Mouse (Mus musculus): ENCODE measurements at regions not wholly inside any gene's neighbourhood (a gene's known extent, or its start where the extent isn't known, plus 50 kb on each side); places are given as distances from the start of the nearest gene placed in this dataset.
A peak's percentile ranks its signal among the peaks of the same experiment; 100 is the strongest.

DNA sequence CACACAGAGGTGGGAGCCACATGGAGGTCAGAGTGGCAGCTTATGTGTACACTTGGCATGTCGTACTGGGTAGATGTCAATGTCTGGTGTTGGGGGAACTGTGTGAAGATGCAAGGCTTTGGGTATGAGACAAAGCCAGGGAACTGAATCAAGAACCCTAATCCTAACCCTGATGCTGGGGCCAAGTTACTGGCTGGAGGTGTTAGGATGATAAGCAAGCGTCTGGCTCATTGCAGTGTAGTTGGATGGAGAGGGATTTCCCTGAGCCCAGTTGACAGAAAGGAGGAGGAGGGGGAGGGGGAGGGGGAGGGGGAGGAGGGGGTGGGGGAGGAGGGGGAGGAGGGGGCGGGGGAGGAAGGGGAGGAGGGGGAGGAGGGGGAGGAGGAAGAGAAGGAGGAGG, 426.3 kb downstream of the Lrig3 start:
- WGBS = 86% methylated on average over 2 of the region's 3 CpGs
- Histone ChIP-seq H3K4me1 (no peaks in the 10 kb centered on the region), H3K27ac (no peak overlapping the region), H3K4me3 (no peak overlapping the region), H3K9ac (no peak overlapping the region), H3K27me3 (no peaks in the 10 kb centered on the region), H3K36me3 (no peaks in the 10 kb centered on the region), H3K9me3 (no peaks in the 10 kb centered on the region), H3K4me2 (replicated peaks) (no peak overlapping the region)
- no peak for ATAC-seq (ENCODE audit: insufficient number of reproducible peaks, insufficient read depth, low FRiP score, low TSS enrichment)

DNA sequence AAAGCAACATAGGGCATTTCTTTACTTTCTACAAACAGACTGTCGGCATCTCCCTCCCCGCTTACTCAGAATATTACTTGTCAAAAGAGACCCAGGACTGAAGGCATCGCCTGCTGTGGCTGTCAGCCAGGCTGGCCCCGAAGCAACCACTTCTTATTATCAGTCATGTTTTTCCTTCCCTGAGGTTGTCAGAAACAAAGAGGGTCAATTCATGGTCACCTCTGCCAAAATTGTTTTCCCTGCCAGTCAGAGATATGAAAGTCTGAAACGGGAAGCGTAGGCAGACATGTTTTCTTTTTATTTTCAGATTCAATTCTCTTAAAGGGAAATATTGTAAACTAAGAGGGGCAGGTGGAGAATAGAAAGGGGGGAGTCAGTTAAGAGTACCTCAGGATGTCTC, 425.8 kb downstream of the Lrig3 start:
- no peak for ATAC-seq (ENCODE audit: insufficient number of reproducible peaks, insufficient read depth, low FRiP score, low TSS enrichment)
- Histone ChIP-seq H3K4me1 (no peaks in the 10 kb centered on the region), H3K4me2 (replicated peaks) (no peak overlapping the region), H3K4me3 (no peak overlapping the region), H3K36me3 (no peaks in the 10 kb centered on the region), H3K27me3 (no peaks in the 10 kb centered on the region), H3K9me3 (no peaks in the 10 kb centered on the region), H3K27ac (no peak overlapping the region), H3K9ac (no peak overlapping the region)
- 79% methylated on average over 6 of the region's 6 CpGs for WGBS

DNA sequence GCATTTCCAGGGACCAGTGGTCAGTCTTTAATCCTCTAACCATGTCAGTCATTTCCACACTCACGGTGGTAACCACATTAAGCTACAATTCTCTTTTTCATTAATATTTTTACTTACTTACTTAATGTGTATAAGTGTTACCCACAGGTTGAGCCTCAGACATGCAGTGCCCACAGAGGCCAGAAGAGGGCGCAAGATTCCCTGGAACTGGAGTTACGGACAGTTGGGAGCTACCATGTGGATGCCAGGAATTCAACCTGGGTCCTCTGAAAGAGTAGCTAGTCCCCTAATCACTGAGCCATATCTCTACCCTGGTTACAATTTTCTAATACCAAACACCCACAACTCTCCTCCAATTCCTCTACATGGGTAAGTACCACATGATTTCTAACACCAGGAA, 420.5 kb downstream of the Lrig3 start:
- Histone ChIP-seq H3K36me3 (no peaks in the 10 kb centered on the region), H3K4me1 (no peaks in the 10 kb centered on the region), H3K27me3 (no peaks in the 10 kb centered on the region), H3K4me2 (replicated peaks) (no peak overlapping the region), H3K4me3 (no peak overlapping the region), H3K27ac (no peak overlapping the region), H3K9ac (no peak overlapping the region), H3K9me3 (no peaks in the 10 kb centered on the region)
- ATAC-seq (ENCODE audit: insufficient number of reproducible peaks, insufficient read depth, low FRiP score, low TSS enrichment) = no peak
- 73% methylated on average over 3 of the region's 3 CpGs for WGBS

DNA sequence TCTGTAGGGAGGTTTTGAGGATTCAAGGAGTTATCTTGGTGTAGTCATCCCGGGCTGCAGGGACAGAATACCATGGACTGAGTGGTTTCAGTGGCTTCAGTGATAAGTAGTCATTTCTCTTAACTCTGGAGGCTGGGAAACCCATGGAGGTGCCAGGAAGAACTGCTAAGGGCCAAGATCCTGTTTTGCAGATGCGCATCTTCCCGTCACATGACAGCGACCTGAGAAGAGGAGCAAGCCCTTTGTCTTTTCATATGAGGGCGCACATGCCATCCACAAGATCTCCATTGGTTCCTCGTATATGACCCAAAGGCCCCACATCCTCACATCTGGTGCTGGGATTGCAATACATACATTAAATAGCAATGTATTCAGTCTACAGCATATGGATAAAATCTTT, 419.7 kb downstream of the Lrig3 start:
- Histone ChIP-seq H3K4me3 (no peak overlapping the region), H3K9me3 (no peaks in the 10 kb centered on the region), H3K27ac (no peak overlapping the region), H3K4me1 (peaks cover 3% of the 10 kb centered on the region; the same call in 1 of the 2 replicates), H3K27me3 (no peaks in the 10 kb centered on the region), H3K9ac (no peak overlapping the region), H3K4me2 (replicated peaks) (no peak overlapping the region), H3K36me3 (no peaks in the 10 kb centered on the region)
- WGBS = 90% methylated on average over 6 of the region's 6 CpGs
- no peak for ATAC-seq (ENCODE audit: insufficient number of reproducible peaks, insufficient read depth, low FRiP score, low TSS enrichment)

DNA sequence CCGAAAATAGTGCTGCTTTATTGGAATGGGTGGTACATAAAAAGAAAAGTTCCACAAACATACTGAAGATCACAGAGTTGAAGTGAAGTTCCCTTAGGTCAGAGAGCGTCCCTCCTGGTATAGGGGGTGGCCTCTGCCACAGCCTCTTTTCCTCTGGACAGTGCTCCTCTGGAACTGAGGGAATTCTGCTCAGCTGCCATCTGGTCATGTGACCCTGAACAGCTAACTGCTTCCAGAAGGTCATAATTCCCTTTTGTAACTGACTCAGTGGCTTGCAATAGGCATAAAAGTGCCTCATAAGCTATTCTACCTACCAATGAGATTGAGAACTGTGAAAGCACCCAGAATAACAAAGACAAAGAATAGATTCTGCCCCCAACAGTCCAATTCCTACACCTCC, 414.4 kb downstream of the Lrig3 start:
- Histone ChIP-seq H3K36me3 (no peaks in the 10 kb centered on the region), H3K4me1 (peaks cover 11% of the 10 kb centered on the region; the same call in 1 of the 2 replicates), H3K27me3 (no peaks in the 10 kb centered on the region), H3K27ac (no peak overlapping the region), H3K9me3 (no peaks in the 10 kb centered on the region), H3K9ac (no peak overlapping the region), H3K4me3 (no peak overlapping the region), H3K4me2 (replicated peaks) (no peak overlapping the region)
- no peak for ATAC-seq (ENCODE audit: insufficient number of reproducible peaks, insufficient read depth, low FRiP score, low TSS enrichment)
- WGBS = 62% methylated on average over 2 of the region's 2 CpGs

DNA sequence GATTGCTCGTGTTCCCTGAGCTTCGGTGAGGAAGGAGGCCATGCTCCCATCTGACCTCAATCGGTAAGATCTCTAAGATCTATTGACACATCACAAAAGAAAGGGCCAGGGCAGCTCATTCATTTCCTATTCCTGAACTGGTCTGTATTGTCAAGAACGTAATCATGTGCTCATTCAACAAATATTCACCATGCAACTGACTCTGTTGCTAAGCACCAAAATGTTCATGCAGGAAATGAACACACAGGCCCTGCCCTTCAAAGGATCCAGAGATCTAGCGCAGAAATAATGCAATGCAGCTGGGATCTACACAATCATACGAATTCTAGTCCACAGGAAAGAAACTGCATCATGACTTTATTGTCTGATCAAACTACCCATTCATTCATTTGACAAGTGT, 413.3 kb downstream of the Lrig3 start:
- Histone ChIP-seq H3K4me2 (replicated peaks) (no peak overlapping the region), H3K9ac (no peak overlapping the region), H3K9me3 (no peaks in the 10 kb centered on the region), H3K27ac (no peak overlapping the region), H3K4me1 (peaks cover 11% of the 10 kb centered on the region; the same call in 1 of the 2 replicates), H3K4me3 (no peak overlapping the region), H3K27me3 (no peaks in the 10 kb centered on the region), H3K36me3 (no peaks in the 10 kb centered on the region)
- 49% methylated on average over 6 of the region's 6 CpGs for WGBS
- ATAC-seq (ENCODE audit: insufficient number of reproducible peaks, insufficient read depth, low FRiP score, low TSS enrichment) = no peak

DNA sequence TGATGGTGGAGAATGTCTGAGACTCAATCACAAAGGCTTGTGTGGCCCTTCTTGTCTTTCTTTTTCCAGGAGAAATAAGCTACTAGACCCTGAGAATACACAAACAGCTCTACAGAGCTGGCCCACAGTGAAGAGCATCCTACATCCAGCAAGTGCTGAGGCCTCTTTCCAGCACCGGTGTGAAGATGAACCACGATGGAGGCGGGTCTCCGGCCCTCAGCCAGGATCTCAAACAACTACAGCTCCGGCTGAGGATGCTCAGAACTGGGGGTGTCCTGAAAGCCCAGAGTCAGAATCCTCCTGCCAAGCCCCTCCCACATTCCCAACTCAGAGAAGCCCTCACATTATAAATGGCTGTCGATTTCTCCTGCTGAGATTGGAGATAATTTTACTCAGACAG, 407.9 kb downstream of the Lrig3 start:
- no peak overlapping the region for H3K27ac ChIP-seq
- no peaks in the 10 kb centered on the region for H3K36me3 ChIP-seq
- 68% methylated on average over 6 of the region's 6 CpGs for WGBS
- no peak for ATAC-seq (ENCODE audit: insufficient number of reproducible peaks, insufficient read depth, low FRiP score, low TSS enrichment)
- H3K4me3 ChIP-seq = no peak overlapping the region
- H3K4me1 ChIP-seq = no peaks in the 10 kb centered on the region; the same call in 1 of the 2 replicates
- H3K4me2 ChIP-seq (replicated peaks) = no peak overlapping the region
- no peaks in the 10 kb centered on the region for H3K27me3 ChIP-seq
- H3K9ac ChIP-seq = no peak overlapping the region
- H3K9me3 ChIP-seq = no peaks in the 10 kb centered on the region

DNA sequence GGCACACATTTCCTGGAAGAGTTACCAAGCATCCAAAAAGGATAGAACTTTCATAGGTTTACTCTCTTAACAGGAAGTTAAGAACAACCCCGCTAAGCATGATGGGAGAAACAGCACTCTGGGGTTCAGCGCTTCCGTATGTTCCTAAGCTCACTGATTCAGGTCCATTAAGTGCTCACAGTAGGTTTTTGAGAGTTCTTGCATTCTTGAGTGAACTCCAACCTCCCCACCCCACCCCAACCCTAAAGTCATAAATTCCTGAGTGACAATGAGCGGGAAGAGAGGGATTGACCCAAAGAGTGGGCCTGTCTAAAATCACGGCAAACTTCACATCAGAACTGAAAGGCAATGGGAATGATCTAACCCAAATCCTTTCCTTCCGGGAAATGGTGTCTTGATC, 405.9 kb downstream of the Lrig3 start:
- no peak overlapping the region for H3K9ac ChIP-seq
- no peaks in the 10 kb centered on the region; the same call in 1 of the 2 replicates for H3K4me1 ChIP-seq
- ATAC-seq (ENCODE audit: insufficient number of reproducible peaks, insufficient read depth, low FRiP score, low TSS enrichment) = no peak
- no peak overlapping the region for H3K4me3 ChIP-seq
- no peaks in the 10 kb centered on the region for H3K9me3 ChIP-seq
- no peaks in the 10 kb centered on the region for H3K27me3 ChIP-seq
- no peaks in the 10 kb centered on the region for H3K36me3 ChIP-seq
- 94% methylated on average over 6 of the region's 6 CpGs for WGBS
- H3K4me2 ChIP-seq (replicated peaks) = no peak overlapping the region
- H3K27ac ChIP-seq = no peak overlapping the region

DNA sequence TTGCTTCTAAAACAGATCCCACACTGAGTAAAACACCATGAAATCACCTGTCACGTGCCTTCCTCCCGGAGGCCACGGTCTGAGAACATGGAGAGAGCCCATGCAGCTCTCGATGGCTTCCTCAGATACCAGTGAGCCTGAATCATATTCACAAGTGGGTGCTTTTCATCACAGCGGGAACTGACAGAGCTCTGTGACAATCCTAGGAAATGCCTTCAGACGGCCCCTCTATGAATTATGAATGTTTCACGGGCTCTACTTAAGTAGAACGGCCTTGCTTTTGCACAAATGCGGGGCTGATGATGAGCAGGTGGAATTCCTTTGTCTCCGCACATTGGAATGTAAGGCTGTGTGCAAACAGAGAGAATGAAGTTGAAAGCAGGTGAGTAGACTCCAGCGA, 383.1 kb downstream of the Lrig3 start:
- H3K36me3 ChIP-seq = no peaks in the 10 kb centered on the region
- no peak overlapping the region for H3K27ac ChIP-seq
- WGBS = 80% methylated on average over 11 of the region's 11 CpGs
- H3K4me1 ChIP-seq = no peaks in the 10 kb centered on the region
- H3K4me3 ChIP-seq = no peak overlapping the region
- ATAC-seq (ENCODE audit: insufficient number of reproducible peaks, insufficient read depth, low FRiP score, low TSS enrichment) = no peak
- no peak overlapping the region for H3K4me2 ChIP-seq (replicated peaks)
- no peak overlapping the region for H3K9ac ChIP-seq
- no peaks in the 10 kb centered on the region for H3K9me3 ChIP-seq
- H3K27me3 ChIP-seq = no peaks in the 10 kb centered on the region

DNA sequence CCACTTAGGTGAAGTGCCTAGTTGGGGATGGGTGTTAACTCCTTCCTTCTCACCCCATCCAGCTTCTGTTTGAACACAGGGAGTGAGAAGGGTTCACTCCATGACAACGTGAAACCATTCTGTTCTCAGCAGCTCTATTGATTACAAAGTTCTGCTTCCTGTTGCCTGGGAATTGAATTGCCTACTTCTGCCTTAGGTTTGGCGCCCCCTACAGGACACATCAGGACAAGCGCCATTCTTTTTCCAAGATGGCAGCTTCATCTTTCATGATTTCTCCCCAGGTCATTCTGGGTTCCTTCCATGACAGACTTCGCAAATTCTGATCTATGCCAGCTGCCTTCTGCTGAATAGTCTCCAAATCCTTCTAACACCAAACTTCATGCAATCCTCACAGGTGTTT, 371.5 kb downstream of the Lrig3 start:
- H3K4me3 ChIP-seq = no peak overlapping the region
- ATAC-seq (ENCODE audit: insufficient number of reproducible peaks, insufficient read depth, low FRiP score, low TSS enrichment) = no peak
- no peaks in the 10 kb centered on the region for H3K27me3 ChIP-seq
- no peak overlapping the region for H3K9ac ChIP-seq
- no peaks in the 10 kb centered on the region for H3K36me3 ChIP-seq
- WGBS = 77% methylated on average over 4 of the region's 4 CpGs
- no peak overlapping the region for H3K27ac ChIP-seq
- H3K4me2 ChIP-seq (replicated peaks) = no peak overlapping the region
- H3K4me1 ChIP-seq = no peaks in the 10 kb centered on the region
- no peaks in the 10 kb centered on the region for H3K9me3 ChIP-seq

DNA sequence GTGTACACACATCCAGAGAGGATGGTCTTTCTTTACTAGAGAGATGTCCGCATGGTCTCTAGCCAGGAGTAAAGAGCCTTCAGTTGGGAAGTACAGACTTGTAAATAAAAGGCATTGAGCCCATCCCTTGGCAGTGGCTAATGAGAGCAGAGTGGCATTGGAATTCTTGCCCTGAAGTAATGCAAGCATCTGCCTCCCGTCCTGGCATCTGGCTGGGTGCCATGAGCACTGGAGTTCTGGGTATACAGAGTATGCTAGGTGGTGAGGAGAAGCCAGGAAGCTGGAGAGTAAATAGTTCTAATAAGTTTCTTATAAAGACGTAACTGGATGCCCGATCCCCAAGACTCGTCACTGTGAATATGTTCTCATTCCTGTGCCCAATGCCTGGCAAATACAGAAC, 367.8 kb downstream of the Lrig3 start:
- WGBS = 85% methylated on average over 5 of the region's 5 CpGs
- Histone ChIP-seq H3K4me2 (replicated peaks) (no peak overlapping the region), H3K27ac (no peak overlapping the region), H3K4me3 (no peak overlapping the region), H3K36me3 (no peaks in the 10 kb centered on the region), H3K27me3 (no peaks in the 10 kb centered on the region), H3K9me3 (no peaks in the 10 kb centered on the region), H3K4me1 (peaks cover 11% of the 10 kb centered on the region; the same call in 1 of the 2 replicates), H3K9ac (no peak overlapping the region)
- ATAC-seq (ENCODE audit: insufficient number of reproducible peaks, insufficient read depth, low FRiP score, low TSS enrichment) = no peak

DNA sequence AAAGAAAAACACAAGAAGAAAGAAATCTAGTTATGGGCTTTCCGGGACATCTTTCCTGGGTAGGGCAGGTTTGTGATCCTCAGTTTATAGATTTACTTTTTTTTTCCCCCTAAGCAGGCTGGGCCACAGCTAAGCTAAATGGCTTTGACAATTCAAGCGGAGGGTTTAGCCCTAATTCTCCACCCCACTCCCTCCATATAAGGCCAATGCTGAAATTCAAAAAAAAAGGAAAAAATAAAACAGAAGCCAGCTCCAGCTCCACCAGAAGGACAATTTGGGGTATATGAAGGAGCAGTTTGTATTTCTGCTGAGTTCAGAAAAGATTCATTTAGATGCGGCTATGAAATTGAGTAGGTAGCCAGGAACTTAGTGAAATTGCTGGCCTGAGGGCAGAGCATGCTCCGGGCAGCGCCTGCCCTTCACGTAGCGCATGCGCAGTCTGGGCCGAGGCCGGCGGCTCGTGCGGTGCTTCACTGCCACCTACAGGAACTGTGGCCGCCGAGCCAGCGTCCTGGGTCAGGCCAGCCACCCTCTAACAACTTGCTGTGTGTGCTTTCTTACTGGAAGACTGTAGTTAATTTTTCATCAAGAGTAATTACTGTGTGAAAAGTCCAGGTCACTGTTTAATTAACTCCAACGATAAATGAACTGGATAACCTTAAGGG, 364.5 kb downstream of the Lrig3 start:
- H3K4me3 ChIP-seq = no peak overlapping the region
- no peak overlapping the region for H3K9ac ChIP-seq
- WGBS = 6% methylated on average over 17 of the region's 17 CpGs
- H3K9me3 ChIP-seq = no peaks in the 10 kb centered on the region
- peak; percentile 87 for ATAC-seq (ENCODE audit: insufficient number of reproducible peaks, insufficient read depth, low FRiP score, low TSS enrichment)
- peak overlapping the region; percentile 18 for H3K4me2 ChIP-seq (replicated peaks)
- H3K36me3 ChIP-seq = no peaks in the 10 kb centered on the region
- no peak overlapping the region for H3K27ac ChIP-seq
- peaks cover 11% of the 10 kb centered on the region; the same call in 1 of the 2 replicates for H3K4me1 ChIP-seq
- no peaks in the 10 kb centered on the region for H3K27me3 ChIP-seq

DNA sequence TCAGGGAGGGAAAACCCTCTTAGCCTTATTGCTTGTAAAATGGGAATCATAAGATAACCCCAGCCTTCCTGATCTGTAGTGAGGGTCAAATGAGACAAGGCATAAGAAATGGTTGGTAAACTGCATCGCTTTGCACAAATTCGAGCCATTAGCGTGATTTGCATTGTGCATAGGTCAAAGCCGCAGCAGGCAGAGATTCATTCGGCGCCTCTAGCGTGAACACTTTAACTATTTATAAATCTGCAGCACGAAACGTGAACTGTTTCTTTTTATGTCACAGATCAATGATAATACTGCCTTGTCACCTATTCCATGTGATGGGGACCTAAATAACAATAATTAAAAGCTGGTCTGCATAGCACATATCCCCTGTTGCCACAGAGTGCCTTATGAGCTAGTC, 354.9 kb downstream of the Lrig3 start:
- ATAC-seq (ENCODE audit: insufficient number of reproducible peaks, insufficient read depth, low FRiP score, low TSS enrichment) = no peak
- no peaks in the 10 kb centered on the region for H3K9me3 ChIP-seq
- H3K27me3 ChIP-seq = no peaks in the 10 kb centered on the region
- H3K36me3 ChIP-seq = no peaks in the 10 kb centered on the region
- H3K4me2 ChIP-seq (replicated peaks) = no peak overlapping the region
- no peak overlapping the region for H3K27ac ChIP-seq
- no peak overlapping the region for H3K9ac ChIP-seq
- WGBS = 86% methylated on average over 9 of the region's 9 CpGs
- no peak overlapping the region for H3K4me3 ChIP-seq
- no peaks in the 10 kb centered on the region for H3K4me1 ChIP-seq

Data from embryonic facial prominence, embryonic 12.5 days (tissue).